Mouse (Mus musculus): ENCODE data around the gene Slc44a1.

Slc44a1 gene

DNA sequence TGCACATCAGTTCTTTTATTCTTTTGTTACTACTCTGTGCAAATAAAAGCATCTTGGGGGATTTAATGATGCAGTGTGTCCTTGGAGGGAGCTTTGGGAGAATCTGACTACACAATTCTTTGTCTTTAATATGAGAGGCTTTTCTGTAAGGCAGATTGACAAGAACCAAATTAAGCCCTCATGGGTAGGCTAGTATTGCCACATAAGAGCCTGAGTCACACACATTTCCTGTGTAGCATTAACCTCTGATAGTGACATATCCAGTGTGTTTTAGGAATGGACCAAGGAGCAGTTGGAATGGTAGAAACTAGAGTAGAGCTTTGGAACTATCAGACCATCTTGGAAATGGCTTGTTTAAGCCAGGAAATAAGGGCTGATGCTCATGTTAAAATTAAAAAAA, 33.9 kb downstream of the Slc44a1 start:
- DNase-seq: no peak

DNA sequence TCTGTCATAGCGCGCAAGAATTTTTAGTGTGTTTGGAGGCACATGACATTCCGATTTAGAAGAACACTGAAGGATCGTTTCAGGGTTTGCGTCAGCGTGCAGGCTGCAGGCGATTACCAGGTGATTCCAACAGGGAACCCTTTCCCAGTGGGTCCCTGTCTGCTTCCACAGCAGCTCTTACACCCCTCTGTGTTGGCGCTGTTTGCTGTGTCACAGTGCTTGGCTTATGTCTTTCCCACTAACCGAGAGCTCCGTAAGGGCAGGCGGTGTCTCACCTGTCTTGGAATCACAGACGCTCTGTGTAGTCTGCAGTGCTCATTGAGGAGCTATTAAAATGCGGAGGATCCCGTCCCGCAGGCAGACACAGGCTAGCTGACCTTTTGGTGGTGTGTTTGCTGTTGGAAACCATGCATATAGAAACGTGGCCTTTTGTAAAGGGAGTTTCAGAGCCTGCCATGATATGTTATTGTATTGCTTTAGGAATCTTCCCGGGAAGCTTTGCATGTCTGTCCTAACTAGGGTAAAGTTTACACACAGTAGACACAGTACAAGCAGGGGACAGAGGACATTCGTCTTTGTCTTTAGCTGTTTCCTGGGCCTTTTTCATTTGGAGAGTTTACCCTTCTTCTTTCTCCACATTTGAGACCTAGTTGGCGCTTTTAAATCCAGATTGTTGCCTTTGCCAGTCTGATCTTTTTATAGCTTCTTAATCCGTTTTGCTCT, 35.2 kb downstream of the Slc44a1 start:
- DNase-seq: no peak

DNA sequence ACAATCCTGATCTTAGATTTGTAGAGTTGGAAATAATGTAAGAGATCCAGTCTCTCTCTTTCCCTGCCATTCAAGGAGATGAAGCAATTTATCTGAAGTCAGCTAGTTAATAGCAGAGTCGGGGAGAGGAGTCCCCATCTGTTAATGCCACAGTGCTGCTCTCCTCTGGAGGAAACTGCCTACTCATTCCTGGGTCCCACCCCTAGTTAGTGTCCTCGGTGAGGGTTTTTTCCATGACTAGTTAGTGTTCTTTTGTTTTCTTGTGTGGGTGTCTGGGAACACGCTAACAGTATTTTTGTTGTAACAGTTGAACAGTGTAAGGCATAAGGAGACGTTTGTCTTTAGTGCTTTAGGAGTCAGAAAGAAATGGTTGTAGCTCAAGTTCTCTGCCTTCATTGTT, 38.4 kb downstream of the Slc44a1 start:
- DNase-seq: no peak

DNA sequence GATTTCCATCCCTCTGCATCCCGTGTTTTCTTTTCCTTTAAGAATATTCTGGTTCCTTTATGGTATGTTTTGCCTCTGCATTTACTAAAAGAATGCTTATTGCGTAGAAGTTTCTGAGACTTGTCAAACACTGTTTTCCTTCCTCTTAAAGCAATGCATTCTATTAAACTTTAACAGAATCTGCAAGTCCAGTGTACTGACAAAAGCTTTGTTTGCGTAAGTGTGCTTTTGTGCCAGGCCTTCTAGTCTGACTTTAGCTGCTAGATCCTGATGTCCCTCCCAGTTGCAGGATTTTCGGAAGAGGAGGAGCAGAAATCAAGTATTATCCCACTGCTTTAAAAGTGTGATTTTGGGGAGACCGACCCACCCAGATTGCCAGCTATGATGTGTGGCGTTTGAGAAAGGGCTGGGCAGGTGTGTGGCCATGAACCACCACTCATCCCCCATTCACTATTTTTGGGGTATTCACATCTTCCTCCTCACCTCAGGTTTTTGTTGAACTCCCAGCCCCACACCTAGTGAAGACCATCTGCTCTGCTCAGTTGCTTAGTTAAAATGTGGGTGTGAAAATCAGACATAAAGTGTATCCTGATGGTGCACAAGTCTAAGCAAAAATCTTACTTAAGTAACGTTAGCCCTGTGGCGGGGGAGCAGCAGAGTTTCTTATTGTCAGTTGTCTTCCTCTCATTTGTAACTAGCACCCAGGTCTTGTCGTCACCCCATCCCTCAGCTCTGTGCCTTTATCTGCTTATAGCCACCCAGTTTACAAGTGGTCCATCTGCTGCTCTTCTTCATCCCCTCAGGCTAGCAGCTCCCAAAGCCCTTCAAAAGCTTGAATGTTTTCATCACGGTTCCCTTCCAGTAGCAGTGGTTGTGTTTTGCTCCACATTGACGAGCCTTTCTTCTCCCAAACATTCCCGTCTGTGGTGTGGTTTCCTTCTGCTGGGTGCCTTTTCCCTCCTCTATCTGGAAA, 47.3 kb downstream of the Slc44a1 start:
- DNase-seq: no peak

DNA sequence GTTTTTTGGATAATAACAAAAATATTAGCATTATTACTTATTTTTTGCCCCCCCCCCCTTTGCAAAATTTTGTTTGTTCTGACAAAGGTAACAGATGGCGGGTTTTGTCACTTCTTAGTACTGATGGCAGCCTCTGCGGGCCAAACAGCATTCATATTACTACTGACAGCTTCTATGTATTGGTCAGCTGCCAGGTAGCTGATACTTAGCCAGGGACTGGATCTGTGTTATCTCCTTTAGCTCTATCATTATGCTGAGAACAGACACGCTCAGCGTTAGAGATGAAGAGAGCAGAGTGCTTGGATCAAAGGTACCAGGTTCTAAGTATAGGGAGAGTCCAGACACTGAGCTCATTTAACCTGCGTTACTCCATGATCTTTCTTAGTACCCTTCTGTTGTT, 48.6 kb downstream of the Slc44a1 start:
- no peak for DNase-seq

DNA sequence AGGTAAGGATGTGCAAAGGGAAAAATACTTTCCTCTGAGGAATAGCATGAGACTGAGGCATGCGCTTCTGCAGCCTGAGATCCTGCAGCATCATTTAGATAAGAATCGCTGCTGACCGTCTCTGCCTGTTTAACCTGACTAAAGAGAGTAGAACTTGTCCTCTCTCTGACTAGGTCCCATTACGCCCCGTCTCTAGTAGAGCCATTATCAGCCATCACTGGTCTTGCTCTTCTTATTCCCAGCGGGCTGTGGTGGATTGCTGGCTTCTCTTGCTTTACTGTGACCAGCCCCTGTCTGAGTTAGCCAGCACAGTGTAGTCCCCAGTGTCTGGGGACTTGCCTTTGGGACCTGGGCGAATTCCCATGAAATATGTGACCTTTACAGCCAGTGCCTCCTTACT, 50.2 kb downstream of the Slc44a1 start:
- DNase-seq: no peak

DNA sequence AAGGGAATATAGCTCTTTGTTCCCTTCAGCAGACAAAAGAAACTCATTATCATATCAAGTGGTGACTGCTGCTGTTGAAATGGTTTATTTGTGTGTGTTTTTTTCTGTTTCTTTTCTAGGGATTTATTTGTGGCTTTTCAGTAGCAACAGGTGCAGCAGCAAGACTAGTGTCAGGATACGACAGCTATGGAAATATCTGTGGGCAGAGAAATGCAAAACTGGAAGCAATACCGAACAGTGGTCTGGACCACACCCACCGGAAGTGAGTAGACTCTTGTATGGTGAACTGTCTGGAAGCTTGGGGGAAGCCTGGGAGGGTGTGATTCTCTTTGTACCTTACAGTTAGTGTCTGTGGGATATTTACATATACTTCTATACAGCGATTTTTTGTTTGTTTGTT, 51.1 kb downstream of the Slc44a1 start:
- no peak for DNase-seq

DNA sequence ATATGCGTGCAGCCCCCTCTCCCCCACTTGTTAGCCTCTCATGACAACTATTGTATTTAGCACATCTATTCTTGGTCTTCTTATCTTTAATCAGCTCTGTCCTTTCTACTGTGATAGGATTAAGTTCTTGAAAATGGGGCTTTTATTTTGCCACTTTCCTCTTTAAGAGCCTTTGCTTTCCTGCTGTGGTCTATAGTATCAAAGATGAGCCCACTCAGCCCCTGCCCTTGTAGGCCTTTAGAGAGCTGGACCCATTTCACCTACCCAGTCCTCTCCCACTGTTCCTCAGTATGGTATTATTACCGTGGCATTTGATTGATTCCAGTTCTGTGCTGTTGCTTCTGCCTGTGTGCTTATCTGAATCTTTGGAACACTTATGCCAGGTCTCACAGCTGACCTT, 55.4 kb downstream of the Slc44a1 start:
- DNase-seq: no peak

DNA sequence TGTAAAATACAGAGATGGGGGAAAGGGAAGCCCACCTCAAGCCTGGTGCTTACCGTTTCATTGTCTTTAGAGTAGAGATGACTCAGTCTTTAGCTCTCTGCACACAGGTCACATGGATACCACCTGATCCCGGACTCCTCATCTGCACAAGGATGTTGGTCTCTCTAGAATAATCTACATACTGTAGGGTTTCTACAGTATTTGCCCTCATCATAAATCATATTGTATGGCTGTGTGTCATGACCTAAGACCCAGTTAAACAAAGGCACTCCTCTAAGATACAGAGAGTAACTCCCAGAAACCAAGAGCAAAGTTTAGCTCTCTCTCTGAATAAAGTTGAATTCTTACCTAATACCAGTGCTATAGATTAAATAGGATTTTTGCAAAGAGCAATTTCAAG, 62.6 kb downstream of the Slc44a1 start:
- DNase-seq: no peak

DNA sequence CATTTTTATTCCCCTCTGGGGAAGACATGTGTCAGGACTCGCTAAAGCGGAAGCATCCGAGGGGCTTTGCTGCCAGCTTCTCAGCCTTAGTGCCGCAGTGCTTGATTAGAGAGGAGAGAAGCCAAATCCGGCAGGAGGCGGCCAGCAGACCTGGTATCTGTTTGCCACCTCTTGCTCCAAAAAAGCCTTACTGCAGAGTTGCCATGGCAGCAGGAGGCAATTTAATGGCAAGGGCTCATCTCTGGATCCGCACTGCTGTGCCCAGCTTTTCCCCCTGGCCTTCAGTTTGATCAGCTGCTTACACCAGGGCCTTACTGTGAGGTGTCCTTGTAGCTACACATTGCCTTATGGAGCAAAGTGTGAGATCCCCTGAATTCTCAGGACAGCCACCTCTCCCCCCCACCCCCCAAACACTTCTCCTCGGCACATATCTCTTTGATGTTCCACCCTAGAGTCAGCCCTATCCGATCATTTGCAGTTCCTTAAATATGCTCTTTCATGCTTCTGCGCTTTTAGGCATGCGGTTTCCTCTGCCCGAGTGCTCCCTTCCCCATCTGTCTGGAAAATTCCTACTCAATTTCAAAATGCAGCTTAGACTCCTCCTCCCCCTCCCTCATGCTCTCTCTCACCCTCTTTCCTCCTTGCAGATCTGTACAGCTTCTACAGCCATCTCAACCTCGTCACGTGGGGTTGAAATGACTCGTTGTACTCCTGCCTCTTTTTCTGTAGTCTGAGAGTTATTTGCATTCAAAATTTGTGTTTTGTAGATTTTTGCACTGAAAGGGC, 72.1 kb downstream of the Slc44a1 start:
- peak; percentile 46 for DNase-seq

DNA sequence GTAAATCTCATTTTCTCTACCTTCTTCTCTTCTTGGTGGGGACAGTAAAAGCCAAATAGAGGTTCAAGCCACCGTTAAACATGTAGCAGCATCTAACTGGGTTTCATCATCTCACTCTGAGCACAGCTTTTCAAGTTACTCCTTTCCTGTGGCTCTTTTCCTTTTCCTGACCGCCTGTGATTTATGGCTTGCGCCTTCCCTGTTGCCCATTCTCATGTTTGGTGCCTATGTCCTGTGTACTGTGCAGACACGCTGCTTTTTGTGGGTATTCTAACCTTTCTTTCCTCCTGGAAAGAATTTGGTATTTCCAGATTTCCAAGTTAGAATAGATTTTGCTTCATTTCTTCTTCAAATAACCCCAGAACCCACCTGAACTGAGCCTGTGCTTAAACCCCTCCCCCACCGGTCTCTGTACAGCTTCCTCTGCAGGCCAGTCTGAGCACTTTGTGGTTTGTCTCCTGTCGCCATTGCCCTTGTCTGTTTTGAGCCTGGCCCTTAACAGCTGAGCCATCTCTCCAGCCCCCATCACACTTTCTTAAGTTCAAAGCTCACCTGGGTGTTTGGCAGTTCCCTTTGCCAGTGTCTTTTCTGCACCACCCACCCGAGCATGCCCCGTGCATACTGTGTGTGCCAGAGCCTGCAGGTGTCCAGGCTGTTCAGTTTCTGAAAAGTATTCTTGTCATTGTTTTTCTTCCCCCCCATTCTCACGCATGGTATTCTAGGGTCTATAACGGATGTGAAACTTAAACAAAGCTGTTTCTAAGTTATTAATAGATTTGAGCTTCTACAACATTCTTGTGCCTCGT, 73.3 kb downstream of the Slc44a1 start:
- DNase-seq: peak; percentile 45

DNA sequence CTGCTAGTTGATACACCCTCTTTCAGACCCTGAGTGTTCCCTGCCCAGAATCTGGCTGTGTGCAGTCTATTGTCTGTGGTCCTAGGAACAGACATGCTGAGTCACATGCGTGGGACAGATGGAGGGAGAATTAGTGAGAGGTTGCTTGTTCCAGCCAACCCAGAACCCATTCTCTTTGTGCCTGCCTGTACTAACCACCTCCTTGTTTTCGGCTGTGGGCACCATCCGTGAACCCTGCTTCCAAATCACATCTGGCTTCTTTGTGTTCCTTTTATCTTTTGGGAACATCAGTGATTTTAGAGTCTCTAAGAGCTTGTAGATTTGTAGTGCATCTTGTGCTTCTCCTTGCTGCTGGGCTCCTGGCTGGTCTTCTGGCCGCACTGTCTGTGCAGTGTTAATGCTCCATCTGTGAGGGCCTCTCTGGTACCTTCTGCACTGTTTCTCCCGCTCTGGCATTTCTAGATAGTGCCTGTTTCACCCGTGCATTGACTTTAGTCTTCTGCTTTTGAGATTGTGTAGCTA, 75.9 kb downstream of the Slc44a1 start:
- DNase-seq: no peak

DNA sequence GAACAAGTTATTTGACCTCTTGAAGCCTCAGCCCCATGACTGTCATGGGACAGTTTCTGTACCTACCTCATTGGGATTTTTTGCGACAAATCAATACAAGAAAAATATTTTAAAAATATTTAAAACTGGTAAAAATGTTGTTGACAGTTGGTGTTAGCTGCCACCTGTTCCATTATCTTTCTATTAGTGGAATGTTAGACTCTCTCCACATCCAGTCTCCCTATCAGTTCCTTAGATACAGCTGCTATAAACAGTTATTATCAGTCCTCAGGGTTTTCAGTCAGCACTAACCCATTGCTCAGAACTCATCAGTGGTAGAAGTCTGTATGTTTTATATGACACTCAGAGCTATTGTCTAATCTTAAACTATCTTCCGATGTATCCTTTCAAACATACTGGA, 79.2 kb downstream of the Slc44a1 start:
- DNase-seq: no peak

DNA sequence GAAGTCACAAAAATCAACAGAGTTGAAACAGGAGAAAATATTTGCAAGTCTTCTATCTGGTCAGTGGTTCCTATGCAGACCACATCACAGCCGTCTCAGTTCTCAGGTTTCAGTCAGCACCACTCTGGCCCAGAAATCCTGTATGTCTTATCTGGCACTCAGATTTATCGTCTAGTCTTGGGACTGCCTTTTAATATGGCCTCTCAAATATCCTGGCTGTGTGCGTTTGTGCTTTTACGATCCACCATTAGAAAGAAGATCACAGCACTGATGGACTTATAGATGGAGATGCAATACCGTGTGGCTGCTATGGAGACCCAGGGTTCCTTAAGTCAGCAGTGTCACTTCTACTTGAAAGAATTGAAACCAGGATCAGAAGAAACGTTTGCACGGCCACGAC, 80.8 kb downstream of the Slc44a1 start:
- no peak for DNase-seq

DNA sequence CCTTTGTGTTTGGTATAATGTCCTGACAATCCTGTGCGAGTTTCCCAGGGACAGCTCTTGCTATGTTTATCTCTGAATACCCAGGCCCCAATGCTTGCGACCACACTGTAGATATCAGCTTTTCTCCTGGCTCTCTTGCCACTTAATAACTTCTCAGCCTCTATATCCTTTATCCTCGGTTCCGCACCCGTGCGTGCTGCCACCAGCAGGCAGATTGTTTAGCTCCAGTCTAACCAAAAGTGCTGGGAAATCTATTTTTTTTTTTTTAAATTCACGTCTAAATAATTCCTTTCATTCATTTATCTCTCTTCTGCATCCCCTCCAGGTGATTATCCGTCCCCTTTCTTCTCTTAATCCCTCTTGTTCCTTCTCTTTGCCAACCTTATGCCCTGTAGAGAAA, 82.4 kb downstream of the Slc44a1 start:
- DNase-seq: no peak

DNA sequence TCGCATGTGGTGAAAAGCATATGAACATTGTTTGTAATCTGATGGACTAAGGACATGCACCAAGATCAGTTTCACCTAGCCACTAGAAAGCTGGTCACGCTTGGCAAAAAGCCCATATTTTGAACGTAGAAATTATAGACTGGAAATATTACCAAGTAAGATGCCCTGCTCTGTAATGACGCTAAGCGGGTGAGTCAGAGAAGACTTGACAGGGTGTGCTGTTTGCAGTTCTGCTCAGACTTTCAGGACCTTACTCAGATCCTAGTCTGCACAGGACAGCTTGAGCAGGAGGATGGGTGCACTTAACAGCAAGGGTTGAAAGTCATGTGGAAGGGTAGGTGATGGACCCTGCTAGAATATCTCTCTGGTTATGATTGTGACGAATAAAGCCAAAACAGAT, 85.3 kb downstream of the Slc44a1 start:
- DNase-seq: no peak

DNA sequence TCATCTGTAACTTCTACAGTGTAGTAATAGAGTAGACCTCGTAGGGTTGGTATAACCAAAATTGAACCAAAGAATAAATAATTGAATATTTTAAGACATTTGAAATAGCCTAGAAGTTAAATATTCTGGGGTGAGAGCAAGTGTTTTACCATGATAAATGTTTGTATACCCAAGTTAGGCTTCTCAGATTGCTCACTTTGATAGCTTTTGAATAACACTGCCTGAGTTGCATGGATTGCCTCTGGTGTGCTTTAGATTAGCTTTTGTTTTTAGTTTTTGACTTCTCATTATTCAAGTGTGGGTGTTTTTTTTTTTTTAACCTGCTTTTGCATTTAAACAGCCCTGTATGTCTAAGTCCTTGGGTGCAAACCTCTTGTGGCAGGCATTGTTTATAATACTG, 85.8 kb downstream of the Slc44a1 start:
- DNase-seq: no peak

DNA sequence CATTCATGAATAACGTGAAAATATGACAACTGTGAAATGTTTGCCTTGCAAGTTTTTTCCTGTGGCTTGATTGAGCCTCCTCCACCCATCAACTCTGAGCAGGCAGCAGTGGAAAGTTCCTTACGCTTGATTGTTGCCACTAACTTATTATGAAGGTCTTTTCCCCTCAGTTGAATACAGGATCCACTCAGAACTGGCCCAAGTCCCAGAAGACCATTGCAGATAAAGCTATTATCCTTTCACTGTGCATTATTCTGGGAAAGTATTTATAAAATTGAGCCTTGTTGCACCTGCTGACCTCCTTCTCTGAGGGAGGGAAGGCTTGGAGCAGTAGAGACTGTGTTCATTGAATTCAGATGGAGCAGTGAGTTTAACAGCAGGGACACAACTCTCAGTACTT, 86.2 kb downstream of the Slc44a1 start:
- DNase-seq: no peak

DNA sequence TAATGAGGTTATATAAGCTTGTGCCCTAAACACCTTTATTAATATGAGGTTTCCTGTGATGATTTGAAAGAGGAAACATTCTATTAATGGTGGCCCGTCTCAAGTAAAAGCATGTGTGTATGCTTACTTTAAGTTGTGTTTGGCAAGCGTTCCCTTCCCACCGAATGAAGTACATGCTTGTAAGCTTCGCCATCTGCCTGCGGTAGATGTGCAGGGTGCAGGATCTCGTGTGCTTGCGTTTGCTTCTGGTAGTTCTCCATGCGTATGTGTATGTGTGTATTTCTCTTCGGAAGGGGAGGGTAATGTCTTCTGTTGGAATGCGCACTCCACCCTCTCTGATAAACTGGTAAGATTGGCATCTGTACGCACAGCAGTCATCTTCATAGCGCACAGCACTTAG, 95.6 kb downstream of the Slc44a1 start:
- DNase-seq: no peak

DNA sequence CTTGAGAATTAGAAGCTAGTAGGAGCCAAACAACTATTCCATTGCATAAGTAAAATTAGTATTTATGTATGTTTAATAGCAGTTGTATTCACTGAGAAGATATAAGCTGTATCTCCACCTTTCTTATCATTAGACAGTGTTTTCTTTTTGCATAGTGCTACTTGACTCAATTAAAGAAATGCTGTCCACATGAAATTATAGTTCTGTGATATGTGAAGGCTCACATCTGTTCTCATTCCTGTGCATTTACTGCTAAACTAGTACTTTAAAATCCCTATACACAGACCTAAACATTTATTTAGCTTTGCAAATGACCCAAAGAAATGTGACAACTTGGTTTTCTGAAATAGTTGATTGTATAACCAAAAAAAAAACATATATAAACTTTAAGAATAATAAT, 96.9 kb downstream of the Slc44a1 start:
- no peak for DNase-seq

DNA sequence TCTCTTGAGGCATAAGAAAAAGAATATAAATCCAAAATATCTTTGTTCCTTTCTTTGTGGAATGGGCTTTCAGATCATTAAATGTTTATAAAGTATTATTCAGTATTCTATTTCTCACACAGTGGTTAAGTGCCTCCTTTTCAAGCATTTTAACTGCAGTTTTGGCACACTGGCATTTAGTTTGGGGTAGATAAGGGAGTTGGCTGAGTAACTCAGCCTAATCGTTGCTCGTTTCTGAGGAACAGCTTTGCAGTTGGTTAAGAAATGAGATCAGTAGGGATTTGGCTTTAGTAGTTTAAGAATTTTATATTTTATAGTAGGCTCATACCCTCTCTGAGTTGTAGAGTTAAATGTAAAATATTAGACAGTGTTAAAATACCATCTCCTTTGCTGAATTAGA, 97.3 kb downstream of the Slc44a1 start:
- DNase-seq: no peak

DNA sequence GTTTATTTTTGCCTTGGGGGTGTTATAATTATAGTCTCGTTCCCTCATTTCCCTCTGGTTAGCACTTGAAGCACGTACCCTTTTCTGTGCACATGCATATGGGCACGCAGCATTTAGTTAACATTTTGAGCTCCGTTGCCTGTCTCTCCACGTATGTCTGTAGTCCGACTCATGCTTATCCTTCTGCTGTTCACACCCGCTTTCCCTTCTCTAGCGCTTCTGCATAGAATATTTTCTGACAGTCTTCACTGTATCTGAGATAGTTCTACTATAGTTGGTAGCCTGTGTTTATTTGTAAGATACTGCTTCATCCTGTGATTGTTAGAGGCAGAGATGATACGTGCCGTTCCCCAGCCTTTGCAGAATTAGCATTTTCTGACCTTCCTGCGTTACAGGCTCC, 98.4 kb downstream of the Slc44a1 start:
- no peak for DNase-seq
